Mouse (Mus musculus) CH12.LX (cell line): Measurements from ENCODE around the gene Gm20388.

Experiments used
- EP300 ChIP-seq: IDR thresholded peaks from 2 replicates; pipeline ENCODE4 v1.6.1; 2011; ENCODE audit warnings: low read length, improper control_type of control experiment
- MAX ChIP-seq: IDR thresholded peaks from 2 replicates; pipeline ENCODE4 v1.6.1; 2011; ENCODE audit warnings: low read length, improper control_type of control experiment
- MEF2A ChIP-seq: IDR thresholded peaks from 2 replicates; pipeline ENCODE4 v1.6.1; 2014; ENCODE audit warnings: low read depth, mild to moderate bottlenecking, inconsistent platforms, low read length, improper control_type of control experiment, borderline replicate concordance
- NRF1 ChIP-seq: IDR thresholded peaks from 2 replicates; pipeline ENCODE4 v1.6.1; 2014; ENCODE audit warnings: low read depth, mild to moderate bottlenecking, inconsistent platforms, low read length, improper control_type of control experiment, moderate library complexity
- POLR2A ChIP-seq: IDR thresholded peaks from 2 replicates; pipeline ENCODE4 v1.6.1; 2011; ENCODE audit warnings: low read depth, mild to moderate bottlenecking, improper control_type of control experiment, low read length
- USF1 ChIP-seq: IDR thresholded peaks from 2 replicates; pipeline ENCODE4 v1.6.1; 2014; ENCODE audit warnings: low read depth, mild to moderate bottlenecking, inconsistent platforms, low read length, improper control_type of control experiment

- TF ChIP-seq MAX (no peak), POLR2A (no peak), MEF2A (no peak), NRF1 (no peak), EP300 (no peak), USF1 (no peak)
Measured at GRCm38 (mm10) chr8:122836696-122837095, 2926.1 kb downstream of the Gm20388 start.
